Mouse (Mus musculus) embryonic facial prominence, embryonic 14.5 days (tissue): ENCODE measurements at regions not wholly inside any gene's neighbourhood (a gene's known extent, or its start where the extent isn't known, plus 50 kb on each side); places are given as distances from the start of the nearest gene placed in this dataset.

Experiments used
- ATAC-seq: fragments of 200-750 bp; cut with Nextera tagmentation; 2 replicates; pipeline ENCODE4 v1.8.0; 2017; ENCODE audit warnings: low read depth, moderate number of reproducible peaks, moderate TSS enrichment
- DNase-seq: peaks from one replicate; pipeline ENCODE4 v3.0.0-alpha.2; 2015; ENCODE audit warnings: low spot score
- H3K27ac ChIP-seq: fragments of 300-500 bp; sonication (generic); replicated peaks from 2 replicates; pipeline ENCODE4 v1.5.1; 2014; ENCODE audit warnings: low read depth, mild to moderate bottlenecking, low read length, moderate library complexity
- H3K27me3 ChIP-seq: fragments of 300-500 bp; sonication (generic); replicated peaks from 2 replicates; pipeline ENCODE4 v1.6.1; 2014; ENCODE audit warnings: low read length; ENCODE audit not compliant: control insufficient read depth, insufficient read depth
- H3K36me3 ChIP-seq: fragments of 300-500 bp; sonication (generic); 2 replicates; pipeline ENCODE4 v1.6.1; 2014; ENCODE audit warnings: low read length, mixed read lengths; ENCODE audit not compliant: control insufficient read depth, insufficient read depth
- H3K4me1 ChIP-seq: fragments of 300-500 bp; sonication (generic); 2 replicates; pipeline ENCODE4 v1.6.1; 2014; ENCODE audit warnings: antibody characterized with exemption, low read length; ENCODE audit not compliant: control insufficient read depth, insufficient read depth
- H3K4me2 ChIP-seq: fragments of 300-500 bp; sonication (generic); 2 replicates; pipeline ENCODE4 v1.6.1; 2014; ENCODE audit warnings: low read depth, mild to moderate bottlenecking, low read length, moderate library complexity, mixed read lengths
- H3K4me3 ChIP-seq: fragments of 300-500 bp; sonication (generic); 2 replicates; pipeline ENCODE4 v1.5.1; 2014; ENCODE audit warnings: low read depth, mild to moderate bottlenecking, low read length
- H3K9ac ChIP-seq: fragments of 300-500 bp; sonication (generic); 2 replicates; pipeline ENCODE4 v1.6.1; 2014; ENCODE audit warnings: low read depth, mild to moderate bottlenecking, low read length, moderate library complexity, mixed read lengths
- H3K9me3 ChIP-seq: fragments of 300-500 bp; sonication (generic); 2 replicates; pipeline ENCODE4 v1.6.1; 2016; ENCODE audit warnings: low read length; ENCODE audit not compliant: control insufficient read depth
- WGBS: fragments of 180-500 bp; shearing (Covaris S2); extraction: QIAGEN DNeasy Blood & Tissue Kit; methylation state at CpG from one replicate; pipeline ENCODE4 v1.1.7; 2014; 5-methylcytosine and 5-hydroxymethylcytosine counted together

DNA sequence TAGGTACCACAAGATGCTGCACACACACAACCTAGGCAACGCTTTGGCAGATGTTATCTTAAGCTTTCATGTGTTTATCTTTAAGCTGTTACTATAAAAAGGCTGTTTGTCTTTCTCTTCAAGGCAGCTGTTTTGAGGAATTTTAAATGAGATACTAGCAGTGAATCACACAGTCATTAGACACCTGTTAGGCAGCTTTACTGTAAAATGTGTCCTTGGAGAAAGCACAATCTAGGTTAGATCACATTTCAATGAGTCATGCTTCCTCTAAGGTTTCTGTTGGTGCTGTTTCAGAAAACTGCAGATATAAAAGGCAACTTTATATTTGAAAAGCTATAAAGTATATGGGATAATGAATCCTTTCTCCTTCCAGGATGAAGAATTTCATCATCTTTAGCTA is 879.8 kb downstream of the Slitrk1 start:
- Histone ChIP-seq H3K9me3 (no peaks in the 10 kb centered on the region), H3K27me3 (no peaks in the 10 kb centered on the region), H3K36me3 (no peaks in the 10 kb centered on the region), H3K4me3 (no peak overlapping the region), H3K4me1 (no peaks in the 10 kb centered on the region), H3K4me2 (no peak overlapping the region), H3K9ac (no peak overlapping the region), H3K27ac (no peak overlapping the region)
- ATAC-seq, result no peak
- DNase-seq, result peak; percentile 10
- 51% methylated on average over 1 of the region's 1 CpGs for WGBS

DNA sequence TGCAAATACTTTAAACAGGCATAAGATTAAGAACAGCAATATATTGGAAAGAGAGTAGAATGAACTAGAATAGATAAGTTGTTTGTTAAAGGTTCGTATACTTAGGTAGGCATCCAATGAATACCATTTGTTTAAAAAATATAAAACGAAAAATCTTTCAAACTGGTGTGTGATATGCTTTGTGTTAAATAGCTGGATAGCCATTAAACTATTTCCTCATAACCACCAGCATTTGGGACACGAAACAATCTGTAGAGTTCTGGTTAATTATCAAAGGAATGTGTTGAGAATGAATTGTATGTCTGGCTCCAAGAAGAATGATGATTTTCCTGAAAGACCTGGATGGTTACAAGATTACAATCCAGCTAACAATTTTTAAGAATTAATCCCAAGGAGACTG is 891.4 kb downstream of the Slitrk1 start:
- no peaks in the 10 kb centered on the region for H3K36me3 ChIP-seq
- H3K27ac ChIP-seq, result no peak overlapping the region
- no peak for DNase-seq
- H3K4me3 ChIP-seq, result no peak overlapping the region
- no peak for ATAC-seq
- WGBS, result 60% methylated on average over 3 of the region's 3 CpGs
- no peaks in the 10 kb centered on the region for H3K9me3 ChIP-seq
- no peak overlapping the region for H3K4me2 ChIP-seq
- no peaks in the 10 kb centered on the region for H3K27me3 ChIP-seq
- no peak overlapping the region for H3K9ac ChIP-seq
- no peaks in the 10 kb centered on the region for H3K4me1 ChIP-seq

DNA sequence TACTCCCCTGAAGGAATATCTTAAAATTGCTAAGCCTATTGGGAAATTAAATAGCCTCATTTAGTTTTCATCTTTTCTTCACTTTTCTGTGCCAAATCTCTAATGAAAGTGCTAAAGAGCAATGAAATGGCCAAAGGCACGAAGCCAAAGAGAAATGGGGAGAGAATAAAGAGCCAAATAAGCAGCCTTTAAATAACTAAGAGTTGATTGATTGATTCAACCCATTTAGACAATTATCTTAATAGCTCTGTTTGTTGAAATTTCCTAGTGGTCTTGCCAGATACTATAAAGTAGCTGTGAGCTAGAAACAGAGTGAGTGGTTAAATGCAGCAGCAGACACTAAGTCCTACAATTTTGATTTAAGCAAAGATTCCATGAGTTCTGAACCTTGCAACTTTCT is 891.9 kb downstream of the Slitrk1 start:
- Histone ChIP-seq H3K27me3 (no peaks in the 10 kb centered on the region), H3K4me1 (no peaks in the 10 kb centered on the region), H3K4me3 (no peak overlapping the region), H3K4me2 (no peak overlapping the region), H3K36me3 (no peaks in the 10 kb centered on the region), H3K27ac (no peak overlapping the region), H3K9me3 (no peaks in the 10 kb centered on the region), H3K9ac (no peak overlapping the region)
- no peak for ATAC-seq
- peak; percentile 9 for DNase-seq
- 39% methylated on average over 1 of the region's 1 CpGs for WGBS

DNA sequence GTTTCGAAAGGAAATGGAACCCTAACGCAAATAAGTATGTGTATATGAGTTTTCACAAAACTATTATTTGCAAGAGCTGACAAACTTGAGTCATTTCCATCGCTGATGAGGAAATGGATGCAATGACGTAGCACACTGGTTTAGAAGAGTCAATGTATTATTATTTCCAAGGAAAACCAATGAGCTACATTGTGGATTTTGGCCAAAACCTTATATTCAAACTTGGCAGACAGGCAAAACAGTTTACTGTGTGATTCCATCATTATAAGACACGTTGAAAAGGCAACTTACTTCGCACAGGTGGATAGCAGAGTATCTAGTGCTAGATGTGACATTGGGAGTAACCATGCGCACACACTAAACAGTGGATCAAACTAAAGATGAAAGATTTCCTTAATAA is 892.6 kb downstream of the Slitrk1 start:
- Histone ChIP-seq H3K36me3 (no peaks in the 10 kb centered on the region), H3K4me1 (no peaks in the 10 kb centered on the region), H3K27ac (no peak overlapping the region), H3K27me3 (no peaks in the 10 kb centered on the region), H3K4me2 (no peak overlapping the region), H3K9ac (no peak overlapping the region), H3K4me3 (no peak overlapping the region), H3K9me3 (no peaks in the 10 kb centered on the region)
- DNase-seq (no peak), ATAC-seq (no peak)
- WGBS, result 83% methylated on average over 7 of the region's 7 CpGs

DNA sequence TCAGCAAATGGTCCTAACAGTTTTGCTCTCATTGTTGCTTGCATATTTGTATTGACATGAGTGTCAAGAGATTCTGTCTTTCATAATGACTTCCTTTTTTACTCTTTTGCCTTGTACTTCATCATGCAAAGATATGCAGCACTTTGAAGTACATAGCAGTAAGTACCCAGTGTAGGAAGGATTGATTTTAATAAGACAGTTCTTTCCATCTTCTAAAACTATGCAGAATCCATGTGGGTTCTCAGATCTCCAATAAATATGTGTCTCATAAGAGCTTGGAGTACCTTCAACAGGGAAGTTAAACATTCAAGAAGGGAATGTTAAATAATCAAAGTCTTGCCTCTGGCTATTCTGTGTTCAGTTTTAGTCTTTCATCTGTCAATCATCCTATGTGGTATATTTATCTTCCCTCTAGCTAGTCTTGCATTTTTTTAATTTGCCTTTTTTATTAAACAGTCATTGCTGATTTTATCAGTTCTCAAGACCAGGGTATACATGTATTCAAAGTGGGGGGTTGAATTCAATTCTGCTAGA is 926.1 kb downstream of the Slitrk1 start:
- H3K36me3 ChIP-seq, result no peaks in the 10 kb centered on the region
- H3K4me1 ChIP-seq, result no peaks in the 10 kb centered on the region
- no peak overlapping the region for H3K4me3 ChIP-seq
- no peaks in the 10 kb centered on the region for H3K27me3 ChIP-seq
- H3K9me3 ChIP-seq, result no peaks in the 10 kb centered on the region
- peak; percentile 14 for DNase-seq
- no peak overlapping the region for H3K4me2 ChIP-seq
- no peak overlapping the region for H3K9ac ChIP-seq
- no peak for ATAC-seq
- no peak overlapping the region for H3K27ac ChIP-seq

DNA sequence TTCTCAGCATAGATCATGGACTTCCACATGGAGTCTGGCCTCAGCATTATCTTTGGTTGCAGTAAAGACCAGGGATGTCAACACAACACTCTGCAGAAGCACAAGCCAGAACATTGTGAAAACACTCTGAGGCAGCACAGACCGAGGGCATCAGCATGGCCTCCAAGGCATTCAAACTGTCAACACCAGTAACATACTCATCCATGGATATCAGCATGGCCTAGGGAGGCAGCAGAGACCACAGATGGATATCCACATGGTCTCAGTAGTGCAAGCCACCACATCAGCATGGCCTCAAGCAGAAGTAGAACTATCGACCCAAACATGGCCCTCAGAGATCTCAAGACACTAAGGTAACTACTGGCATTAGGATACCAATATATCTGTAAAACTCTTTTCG is 935.8 kb downstream of the Slitrk1 start:
- 78% methylated on average over 3 of the region's 3 CpGs for WGBS
- ATAC-seq, result no peak

DNA sequence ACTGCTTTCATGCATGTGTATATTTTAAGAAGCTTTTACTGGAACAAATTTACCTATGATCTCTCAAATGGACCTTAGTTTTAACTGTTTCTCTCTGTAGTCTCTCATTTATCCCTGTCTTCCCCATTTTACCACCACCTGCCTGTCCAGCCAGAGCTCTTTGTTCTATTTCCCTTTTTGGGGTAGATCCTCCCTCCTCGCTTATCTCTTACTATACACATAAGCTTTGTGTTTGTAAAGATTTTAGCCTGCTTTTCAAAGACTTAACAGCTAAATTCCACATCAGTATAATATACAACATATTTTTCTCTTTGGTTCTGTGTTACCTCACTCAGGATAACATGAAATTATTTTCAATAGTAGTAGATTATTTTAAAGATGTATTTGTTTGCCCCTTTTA is 961.9 kb downstream of the Slitrk1 start:
- ATAC-seq (no peak), DNase-seq (no peak)
- Histone ChIP-seq H3K4me1 (no peaks in the 10 kb centered on the region), H3K4me2 (no peak overlapping the region), H3K27ac (no peak overlapping the region), H3K9ac (no peak overlapping the region), H3K36me3 (no peaks in the 10 kb centered on the region), H3K4me3 (no peak overlapping the region), H3K27me3 (no peaks in the 10 kb centered on the region), H3K9me3 (no peaks in the 10 kb centered on the region)
- WGBS, result 79% methylated on average over 1 of the region's 1 CpGs

More for the DNA sequence above, 935.8 kb downstream of the Slitrk1 start:
- no peaks in the 10 kb centered on the region for H3K27me3 ChIP-seq
- no peak overlapping the region for H3K9ac ChIP-seq
- no peaks in the 10 kb centered on the region for H3K36me3 ChIP-seq
- no peaks in the 10 kb centered on the region for H3K4me1 ChIP-seq
- no peak for DNase-seq
- no peak overlapping the region for H3K27ac ChIP-seq
- no peak overlapping the region for H3K4me3 ChIP-seq
- H3K9me3 ChIP-seq, result no peaks in the 10 kb centered on the region
- no peak overlapping the region for H3K4me2 ChIP-seq

DNA sequence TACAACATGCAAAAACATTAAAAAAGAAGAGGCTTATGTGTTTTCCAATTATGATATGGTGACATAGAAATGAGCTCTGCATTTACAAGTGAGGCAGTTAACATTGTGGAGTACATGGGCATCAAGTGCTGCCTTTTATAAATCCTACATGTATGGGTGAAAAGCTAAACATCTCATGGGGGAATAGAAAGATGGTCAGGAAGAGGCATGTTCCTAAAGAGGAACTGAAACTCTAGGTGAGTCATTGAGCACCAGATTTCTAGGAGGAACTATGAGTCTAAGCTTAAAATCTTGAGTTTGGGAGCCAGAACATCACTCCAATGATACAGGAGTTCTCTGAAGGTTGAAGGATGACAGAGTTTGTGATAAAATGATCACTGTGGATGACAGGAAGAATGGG is 1010.2 kb downstream of the Slitrk1 start:
- Histone ChIP-seq H3K4me1 (no peaks in the 10 kb centered on the region), H3K36me3 (no peaks in the 10 kb centered on the region), H3K4me3 (no peak overlapping the region), H3K27me3 (no peaks in the 10 kb centered on the region), H3K9me3 (no peaks in the 10 kb centered on the region), H3K9ac (no peak overlapping the region), H3K27ac (no peak overlapping the region), H3K4me2 (no peak overlapping the region)
- ATAC-seq (no peak), DNase-seq (no peak)

DNA sequence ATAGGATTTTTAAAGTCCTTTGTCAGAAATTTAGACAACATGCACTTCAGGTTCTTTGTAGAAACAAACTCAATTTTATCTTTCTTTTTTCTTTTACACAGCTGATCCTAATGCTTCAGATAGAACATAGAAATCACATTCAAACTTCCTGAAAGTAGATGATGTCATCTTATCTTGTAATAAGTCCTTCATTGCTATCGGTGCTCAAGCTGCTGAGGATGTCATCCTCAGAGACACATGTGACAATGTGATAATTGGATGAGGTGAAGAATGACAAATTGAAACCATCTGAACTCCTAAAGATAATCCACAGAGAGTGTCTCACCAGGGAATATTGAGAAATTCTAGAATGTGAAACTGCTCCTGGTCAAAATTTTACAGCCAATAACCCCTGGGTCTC is 1012.1 kb downstream of the Slitrk1 start:
- 57% methylated on average over 1 of the region's 1 CpGs for WGBS

More for the DNA sequence above, 1012.1 kb downstream of the Slitrk1 start:
- no peak overlapping the region for H3K9ac ChIP-seq
- H3K4me2 ChIP-seq, result no peak overlapping the region
- DNase-seq, result no peak
- no peaks in the 10 kb centered on the region for H3K36me3 ChIP-seq
- H3K27me3 ChIP-seq, result no peaks in the 10 kb centered on the region
- no peak for ATAC-seq
- no peaks in the 10 kb centered on the region for H3K9me3 ChIP-seq
- H3K4me3 ChIP-seq, result no peak overlapping the region
- no peak overlapping the region for H3K27ac ChIP-seq
- no peaks in the 10 kb centered on the region for H3K4me1 ChIP-seq
